Mouse (Mus musculus) lung, postnatal 36 days (tissue): ENCODE measurements around the gene B3galt2.
"Not testable (repeated sequence)": the region's sequence is repeated elsewhere in the genome, so short reads cannot be mapped to it uniquely, and the experiment has no call there.

ENCODE experiments used
- DNase-seq: peaks from one replicate; pipeline ENCODE4 v3.0.0; 2022; ENCODE audit warnings: mixed read lengths

B3galt2 gene

DNA sequence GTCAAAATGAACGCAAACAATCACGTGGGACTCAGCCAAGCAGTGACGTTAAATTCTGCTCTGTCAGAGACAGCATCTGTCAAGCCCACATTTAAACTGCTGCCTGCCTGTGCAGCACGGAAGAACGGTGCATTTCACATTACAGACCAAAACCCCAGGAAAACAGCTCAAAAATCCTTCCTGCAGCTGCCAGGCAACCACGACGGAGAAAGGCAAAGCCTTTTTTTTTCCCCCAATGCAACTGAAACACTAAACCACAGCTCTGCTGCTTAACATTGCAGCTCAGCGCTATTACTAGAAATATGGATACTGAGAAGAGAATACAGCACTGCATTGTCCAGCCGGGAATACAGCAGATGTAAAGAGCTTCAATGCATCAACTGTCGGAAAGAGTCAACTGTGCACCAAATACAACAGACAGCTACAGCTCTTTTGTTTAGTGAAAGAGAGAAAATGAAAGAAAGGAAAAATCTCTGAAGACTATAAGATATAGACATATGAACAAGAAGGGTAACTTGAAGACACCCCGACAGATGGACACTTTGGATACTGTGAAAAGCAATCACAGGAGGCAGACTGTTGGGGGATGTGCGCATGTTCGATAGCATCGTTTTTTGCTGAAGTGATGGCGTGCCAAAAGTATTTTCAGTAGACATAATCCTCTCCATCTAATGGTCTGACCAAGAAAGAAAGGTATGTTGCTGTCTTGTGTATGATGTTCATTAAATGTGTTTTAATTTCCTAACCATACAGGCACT, at the start of gene B3galt2:
Gene B3galt2 (plus strand): TSS at position 15 of the 758 bp plus-strand sequence.
- DNase-seq, result no peak

DNA sequence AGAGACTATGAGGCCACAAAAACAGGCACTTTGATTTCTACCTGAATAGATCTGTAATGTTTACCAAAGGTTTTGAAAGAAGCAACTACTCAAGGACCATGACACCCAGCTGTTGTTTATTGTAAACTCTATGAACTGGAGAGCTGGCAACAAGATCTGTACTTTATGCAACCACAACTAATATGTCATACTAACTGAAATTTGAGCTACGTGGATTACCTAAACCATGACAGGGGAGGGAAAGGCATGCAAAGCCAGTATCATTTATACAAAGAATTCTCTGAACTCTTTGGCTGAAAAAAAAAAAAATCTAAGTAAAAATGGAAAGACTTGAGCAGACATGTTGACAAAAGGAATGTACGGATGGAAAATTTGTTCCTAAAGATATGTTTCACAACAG, 43.6 kb upstream of the B3galt2 start:
- DNase-seq, result no peak

DNA sequence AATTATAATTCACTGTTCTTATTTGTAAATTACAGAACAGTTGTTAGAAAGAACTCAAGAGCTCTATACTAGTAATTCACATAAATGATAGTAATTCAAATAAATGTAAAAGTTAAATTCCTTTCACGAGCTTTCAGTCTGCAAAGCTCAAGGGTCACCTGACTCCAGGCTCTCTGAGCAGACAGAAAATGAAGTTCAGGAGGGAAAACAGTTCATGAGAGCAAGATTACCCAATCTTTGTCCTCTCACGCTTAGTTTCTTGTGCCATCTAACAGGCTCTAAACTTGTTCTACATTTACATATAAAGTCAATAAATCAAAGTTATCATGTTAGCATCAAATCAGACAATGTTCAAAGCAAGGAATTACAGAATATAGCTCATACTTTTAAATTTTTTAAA, 31.6 kb upstream of the B3galt2 start:
- no peak for DNase-seq

DNA sequence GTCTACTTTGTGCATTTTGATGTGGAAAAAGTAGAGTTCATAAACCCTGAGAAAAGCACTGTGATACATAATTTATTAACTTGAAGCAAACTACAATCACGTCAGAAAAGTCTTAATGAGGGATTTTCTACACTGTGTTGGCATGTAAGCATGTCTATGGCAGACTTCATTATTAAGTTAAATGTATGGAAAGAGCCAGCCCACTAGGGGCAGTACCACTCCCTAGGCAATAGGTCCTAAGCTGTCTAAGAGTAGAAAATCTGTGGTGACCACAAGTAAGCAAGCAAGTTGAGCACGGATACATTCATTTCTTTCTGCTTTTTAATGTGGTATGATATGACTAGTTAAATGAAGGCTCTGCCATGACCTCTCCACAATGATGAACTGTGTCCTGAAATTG, 27.6 kb upstream of the B3galt2 start:
- DNase-seq, result no peak

DNA sequence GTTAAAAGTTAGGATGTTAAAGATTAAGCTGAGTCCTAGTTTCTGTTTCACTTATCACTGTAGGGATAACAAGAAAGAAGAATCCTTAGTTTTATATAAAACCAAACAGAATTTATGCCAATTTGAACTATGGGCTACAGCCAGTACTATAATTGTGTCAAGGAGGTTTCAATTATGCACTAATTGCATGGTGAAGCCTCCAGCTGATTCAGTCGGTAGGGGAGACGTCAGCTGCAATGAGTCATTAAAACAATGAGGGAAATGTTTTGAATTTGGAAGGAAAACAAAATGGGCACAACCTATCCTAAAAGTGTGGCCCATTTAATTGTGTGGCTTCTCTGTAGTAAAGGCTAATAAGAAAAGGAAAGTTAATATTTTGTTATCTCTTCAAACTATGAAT, 20.7 kb upstream of the B3galt2 start:
- no peak for DNase-seq

DNA sequence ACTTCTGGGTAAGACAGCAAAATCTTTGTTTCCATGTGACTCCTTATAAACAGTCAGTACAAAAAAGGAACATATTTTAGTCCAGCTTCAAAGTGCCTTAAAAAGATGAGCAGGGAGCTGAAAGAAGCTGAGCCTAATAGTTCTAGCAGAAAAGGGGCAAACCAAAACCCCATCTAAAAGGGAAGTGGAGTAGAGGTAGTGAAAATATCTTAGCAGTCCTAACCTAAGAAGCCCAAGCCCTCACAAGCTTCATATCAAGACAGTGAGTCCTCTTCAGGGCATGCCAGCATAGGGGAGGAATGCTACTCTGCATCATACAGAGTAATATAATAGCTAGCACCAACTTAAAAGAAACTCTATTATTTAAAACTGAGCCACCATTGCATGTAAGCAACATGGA, 18.5 kb upstream of the B3galt2 start:
- no peak for DNase-seq

DNA sequence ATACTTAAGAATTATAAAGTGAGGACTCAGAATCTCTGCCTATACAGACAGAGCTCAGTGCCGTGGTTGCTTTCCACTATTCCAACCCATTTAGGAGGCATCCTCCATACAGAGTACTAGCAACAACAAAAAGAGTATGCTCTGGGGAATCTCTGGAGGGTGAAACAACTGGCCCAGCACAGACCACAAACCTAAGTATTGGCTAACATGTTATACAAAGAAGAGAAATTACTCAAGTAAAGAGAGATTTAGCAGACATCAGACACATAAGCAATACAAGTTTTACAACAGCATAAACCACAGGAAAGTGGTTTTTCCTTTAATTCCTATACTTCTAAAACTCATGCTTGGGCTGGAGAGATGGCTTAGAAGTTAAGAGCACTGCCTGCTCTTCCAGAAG, 17.8 kb upstream of the B3galt2 start:
- no peak for DNase-seq

DNA sequence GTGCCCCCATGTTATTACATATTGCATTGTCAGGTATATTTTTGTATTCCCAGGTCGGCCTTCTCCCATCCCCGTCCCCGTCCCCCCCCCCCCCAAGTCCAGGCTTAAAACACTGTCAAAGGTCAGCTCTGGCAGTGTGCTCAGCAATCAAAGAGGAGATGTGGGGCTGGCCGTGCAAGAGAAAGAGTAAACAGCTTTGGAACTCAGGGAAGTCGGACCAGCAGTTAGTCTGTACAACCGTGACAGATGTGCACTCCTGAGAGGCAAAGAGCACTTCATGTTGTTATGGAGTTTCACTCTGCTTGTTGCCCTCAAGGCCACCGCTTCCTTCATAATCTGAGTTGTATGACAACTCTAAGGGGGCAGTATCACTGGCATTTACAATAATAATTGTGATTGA, 9.1 kb upstream of the B3galt2 start:
- DNase-seq, result no peak

DNA sequence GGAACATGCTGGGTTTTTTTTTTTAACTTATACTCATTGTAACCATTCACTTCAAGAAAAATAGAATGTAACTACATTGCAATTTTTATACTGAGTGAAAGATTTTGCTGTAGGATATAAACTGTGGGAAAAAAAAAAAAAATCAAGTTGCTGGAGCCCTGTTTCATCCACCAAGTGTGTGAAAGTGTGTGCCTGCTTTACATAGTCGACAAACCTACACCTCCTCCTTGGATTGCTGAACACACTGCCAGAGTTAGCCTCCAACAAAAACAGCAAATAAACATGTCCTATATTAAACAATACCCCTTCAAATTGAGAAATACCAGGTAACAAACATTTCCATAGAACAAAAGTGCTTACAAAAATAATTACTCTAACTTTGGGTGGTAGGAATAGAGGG, 8.1 kb upstream of the B3galt2 start:
- DNase-seq, result no peak

DNA sequence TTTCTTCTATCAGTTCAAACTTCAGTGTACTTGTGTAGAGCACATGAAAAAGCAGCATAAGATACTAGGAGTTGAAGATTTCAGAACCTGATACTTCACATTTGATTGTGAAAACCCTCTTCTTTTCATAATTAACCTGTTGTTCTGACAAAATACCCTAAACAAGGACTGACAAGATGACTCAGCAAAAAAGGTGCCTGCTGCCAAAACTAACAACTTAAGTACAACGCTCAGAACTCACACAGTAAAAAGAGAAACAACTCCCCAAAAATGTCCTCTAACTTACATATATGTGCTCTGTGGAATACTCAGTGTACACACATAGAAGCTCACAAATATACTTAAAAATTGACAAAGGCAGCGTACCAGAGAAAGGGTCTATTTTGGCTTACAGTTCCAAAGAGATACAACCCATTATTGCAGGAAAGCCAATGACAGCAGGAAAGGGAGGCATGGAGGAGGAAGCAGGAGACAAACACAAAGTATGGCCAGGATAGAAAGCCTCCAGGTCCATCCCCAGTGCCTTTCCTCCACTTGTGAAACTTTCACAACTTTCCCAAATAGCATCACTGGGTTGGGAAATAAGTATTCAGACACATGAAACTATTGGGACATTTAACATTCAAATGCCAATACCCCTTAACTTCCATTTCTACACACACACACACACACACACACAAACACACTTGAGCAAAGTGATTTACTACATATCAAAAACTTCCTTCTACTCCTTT, 7.4 kb upstream of the B3galt2 start:
- DNase-seq, result no peak

DNA sequence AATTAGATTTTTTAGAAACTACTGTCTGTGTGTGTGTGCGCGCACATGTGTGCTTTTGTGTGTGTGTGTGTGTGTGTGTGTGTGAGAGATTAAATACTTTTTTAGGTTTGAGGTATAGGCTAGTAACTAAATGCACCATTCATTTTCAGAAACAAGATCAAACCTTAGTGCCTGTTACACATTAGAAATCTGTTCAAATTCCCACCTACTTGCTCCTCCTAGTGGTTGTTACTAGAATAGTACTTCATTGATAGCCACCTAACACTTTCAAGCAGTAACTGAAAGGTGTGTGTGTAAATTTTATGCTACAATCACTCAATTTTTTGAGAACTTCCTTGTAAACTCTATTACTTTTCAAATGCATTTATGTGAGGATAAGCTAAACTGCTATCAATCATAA, 3.8 kb downstream of the B3galt2 start:
- peak; percentile 16 for DNase-seq

DNA sequence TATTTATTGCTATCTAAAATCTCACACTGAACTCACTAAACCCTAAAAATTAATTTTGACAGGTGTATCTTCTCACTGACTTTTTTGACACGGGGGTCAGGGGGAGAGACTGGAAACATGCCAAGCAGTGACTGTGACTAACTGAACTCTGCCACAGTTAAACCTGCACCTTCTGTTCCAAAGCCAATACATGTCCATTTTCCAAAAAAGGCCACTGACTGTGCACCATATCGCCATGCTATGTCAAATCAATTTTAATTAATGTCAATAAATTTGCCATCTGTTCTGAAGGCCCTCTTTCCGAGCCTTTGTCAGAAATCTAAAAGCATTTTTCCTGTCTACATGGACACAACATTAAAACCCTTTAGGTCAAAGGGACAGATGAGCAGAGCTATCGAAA, 4.9 kb downstream of the B3galt2 start:
- DNase-seq, result no peak

DNA sequence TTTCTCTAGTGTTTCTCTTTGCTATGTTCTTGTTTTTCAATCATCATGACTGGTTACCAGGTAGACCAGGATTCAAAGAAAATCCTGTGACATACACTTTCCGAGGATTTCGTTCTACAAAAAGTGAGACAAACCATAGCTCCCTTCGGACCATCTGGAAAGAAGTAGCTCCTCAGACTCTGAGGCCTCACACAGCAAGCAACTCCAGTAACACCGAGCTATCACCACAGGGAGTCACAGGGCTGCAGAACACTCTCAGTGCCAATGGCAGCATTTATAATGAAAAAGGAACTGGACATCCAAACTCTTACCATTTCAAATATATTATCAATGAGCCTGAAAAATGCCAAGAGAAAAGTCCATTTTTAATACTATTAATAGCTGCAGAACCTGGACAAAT, 5.8 kb downstream of the B3galt2 start:
- DNase-seq, result no peak

DNA sequence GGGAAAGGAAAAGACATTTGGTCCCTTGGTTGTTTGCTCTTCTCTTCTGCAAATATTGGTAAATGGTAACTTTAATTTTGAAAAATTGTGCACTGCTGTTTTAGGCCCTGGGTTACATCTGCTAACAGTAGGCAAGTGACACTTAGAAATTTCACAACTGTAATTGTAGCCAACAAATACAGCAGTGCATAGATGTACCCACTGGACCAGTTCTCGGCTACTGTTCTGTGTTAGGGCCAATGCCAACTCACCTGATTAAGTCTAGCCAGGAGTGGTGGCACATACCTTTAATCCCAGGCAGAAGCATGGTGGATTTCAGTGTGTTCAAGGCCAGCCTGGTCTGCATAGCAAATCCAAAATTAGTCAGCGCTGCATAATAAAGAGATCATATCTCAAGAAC, 9.9 kb downstream of the B3galt2 start:
- peak; percentile 8 for DNase-seq

DNA sequence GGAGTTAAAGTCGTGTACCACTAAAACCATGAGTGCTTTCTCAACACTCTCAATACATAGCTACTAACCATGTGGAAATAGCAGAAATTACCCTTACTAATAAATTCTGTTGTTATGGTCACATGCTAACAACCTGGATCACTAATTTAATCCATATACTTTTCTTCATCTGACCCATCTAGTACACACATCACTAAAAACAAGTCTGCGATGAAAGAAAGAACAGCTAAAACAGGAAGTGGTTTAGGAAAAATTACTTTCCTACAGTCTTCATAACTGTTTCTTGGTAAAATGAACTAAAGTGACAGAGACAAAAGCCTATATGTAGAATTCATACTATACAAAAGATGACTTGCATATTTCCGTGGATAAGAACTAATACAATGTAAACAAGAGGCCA, 13.2 kb downstream of the B3galt2 start:
- no peak for DNase-seq

DNA sequence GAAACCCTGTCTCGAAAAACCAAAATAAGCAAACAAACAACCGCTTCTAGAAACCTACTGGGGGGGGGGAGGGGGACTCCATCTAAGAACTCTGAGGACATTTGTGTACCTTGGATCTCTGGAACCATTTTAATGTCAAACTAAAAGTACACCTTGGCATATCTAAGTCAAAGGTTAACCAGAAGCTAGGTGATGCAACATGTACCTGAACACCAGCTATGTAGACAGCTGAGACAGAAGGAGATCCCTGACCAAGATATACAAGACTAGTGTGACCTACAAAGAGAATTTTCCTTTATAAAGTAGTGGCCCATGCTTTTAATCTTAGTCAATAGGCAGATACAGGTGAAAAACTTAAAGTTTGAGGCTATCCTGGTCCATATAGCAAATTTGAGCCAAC, 22.7 kb downstream of the B3galt2 start:
- DNase-seq, result no peak

DNA sequence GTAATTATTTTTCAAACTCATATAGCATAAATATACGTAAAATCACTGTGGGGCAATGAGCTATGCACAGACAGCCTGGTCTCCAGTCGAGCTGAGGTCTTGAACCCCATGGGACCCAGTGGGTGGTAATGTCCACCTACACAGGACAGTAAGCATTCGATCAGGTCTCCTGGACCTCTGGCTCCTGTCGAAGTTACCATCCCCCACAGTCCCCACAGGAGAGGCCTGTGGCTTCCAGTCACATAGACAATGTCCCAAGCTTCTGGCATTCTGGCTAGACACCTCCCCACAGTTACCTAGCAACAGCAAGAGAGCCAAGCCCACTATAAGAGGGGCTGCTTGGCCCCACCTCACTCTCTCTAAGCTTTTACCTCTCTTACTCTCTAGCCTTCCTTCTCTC, 24.3 kb downstream of the B3galt2 start:
- not testable (repeated sequence) for DNase-seq

DNA sequence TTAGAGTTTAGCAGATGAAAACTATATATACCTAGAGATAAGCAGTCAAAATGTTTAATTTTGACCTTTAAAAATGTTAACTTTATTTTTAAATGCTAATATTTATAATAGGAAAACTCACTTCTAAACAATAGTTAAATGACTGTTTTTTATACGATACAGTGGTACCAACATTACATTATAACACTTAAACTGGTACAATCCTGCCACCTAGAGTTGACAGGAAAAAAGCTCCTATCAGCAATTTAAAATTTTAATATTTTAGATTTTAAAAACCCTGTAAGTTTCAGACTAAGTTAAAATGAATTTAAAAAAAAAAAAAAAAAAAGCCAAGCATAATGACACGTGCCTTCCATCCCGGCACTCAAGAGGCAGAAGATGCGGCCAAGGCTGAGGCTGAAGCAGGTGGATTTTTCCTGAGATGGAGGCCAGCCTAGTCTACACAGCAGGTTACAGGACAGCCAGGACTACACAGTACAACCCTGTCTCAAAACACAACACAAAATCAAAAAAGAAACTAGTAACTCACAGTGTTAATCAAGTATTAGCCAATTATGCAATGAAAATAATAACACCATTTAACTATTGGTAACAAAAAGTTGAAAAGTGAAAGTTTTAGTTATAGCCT, 35.4 kb downstream of the B3galt2 start:
- DNase-seq, result no peak

DNA sequence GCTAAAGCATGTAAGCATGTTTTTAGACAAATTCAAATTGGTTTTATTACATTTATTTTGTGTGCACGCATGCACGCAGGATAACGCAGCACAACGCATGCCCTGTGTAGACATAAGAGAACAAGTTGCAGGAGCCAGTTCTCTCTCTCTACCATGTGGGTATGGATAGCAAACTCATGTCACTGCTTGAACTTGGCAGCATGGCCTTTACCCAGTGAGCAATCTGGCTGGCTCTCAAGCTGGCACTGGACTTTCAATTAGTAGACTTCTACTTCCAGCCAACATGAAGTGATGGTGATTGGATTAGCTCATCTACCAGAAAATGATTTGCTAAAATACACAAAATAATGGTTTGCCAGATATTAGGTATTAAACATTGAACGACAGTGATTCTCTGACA, 40.6 kb downstream of the B3galt2 start:
- DNase-seq, result no peak

DNA sequence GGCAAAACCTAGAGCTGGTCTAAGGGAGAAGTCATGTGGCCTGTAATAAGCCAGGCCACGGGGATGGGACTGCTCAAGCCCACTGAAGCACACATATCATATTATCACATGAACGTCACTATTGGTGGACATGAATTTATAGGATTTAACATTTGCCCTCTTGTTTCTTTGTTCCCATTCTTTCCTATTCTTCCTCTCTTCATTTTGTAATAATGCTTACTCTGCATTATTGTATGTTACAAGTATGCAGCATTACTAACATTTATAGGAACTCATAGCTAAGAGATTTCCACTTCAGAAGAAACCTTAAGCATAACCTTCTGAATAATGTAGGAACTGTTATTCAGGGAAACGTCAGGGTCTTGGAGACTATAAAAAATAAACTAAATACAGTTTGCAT, 44.4 kb downstream of the B3galt2 start:
- DNase-seq, result no peak

DNA sequence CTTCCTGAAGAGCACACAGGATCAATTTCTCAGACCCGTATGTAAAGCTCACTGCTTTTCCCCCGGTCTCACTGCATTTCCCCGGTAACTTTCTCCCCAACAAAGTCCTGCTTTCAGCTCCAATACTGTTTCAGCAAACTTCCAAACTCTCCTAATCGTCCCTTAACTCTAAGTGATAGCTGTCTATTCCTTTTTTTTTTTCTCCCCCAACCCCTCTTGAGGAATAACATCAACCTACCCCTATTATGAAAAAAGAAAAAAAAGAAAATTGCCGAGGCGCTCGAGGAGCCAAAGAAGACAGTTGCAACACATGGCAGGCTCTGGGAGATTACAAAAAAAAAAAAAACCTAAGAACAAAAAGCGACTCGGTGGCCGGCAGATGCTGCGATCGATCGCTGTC, 61.3 kb downstream of the B3galt2 start:
- DNase-seq, result no peak

DNA sequence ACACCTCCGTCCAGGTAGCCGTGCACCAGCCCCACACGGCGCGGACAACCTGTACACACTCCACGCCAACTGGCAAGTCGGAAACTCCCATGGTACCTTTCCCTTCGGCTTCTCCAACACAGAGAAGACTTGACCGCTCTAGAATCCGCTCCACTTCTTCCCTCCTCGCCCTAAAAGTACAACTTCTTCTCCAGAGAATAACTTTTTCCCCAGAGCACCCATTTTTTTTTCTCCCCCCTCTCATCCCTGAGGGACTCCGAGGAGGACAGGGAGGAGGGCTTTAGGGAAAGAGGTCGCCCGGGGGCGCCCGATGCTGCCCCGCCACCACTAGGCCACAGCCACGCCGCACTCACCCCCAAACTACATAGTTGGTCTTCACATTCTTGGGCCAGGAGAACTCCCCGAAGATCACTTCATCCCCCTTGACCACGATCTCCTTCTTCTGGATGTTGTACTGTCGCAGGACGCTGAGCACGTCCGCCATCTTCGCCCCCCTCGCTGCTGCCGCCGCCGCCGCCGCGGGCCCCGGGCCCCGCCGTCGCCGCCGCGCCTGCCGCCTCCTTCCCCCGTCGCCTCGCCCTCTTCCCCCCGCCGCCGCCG, 61.8 kb downstream of the B3galt2 start:
- peak; percentile 49 for DNase-seq

DNA sequence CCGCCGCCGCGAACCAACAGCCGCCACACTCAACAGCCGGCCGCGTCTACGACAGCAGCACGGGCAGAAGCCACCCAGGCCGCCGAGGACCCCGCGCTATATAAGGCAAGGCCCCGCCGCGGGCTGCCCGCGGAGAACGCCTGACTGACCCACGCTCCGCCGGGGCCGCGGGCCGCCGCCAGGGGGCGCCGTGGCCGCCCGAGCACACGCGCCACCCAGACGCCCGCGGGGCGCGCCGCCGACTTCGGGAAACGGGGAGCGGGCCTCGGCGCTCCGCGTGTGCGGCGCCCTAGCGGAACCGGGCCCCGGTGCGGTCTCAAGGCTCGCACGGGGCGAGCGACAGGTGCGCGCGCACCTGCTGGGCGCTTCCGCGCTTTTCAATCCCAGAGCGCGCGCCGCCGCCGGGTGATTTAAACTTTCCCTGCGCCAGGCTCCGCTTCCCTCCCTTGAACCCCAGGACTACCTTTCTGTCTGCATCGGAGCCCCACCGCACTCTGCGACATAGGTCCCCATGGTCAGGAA, 62.3 kb downstream of the B3galt2 start, which contains the start of gene Cdc73:
Gene Cdc73 (minus strand): TSS at position 153 of the 522 bp plus-strand sequence.
- DNase-seq, result peak; percentile 95
